Mouse (Mus musculus): ENCODE data around the gene Kcnj6.

- TF ChIP-seq CTCF (IDR thresholded peaks at IDR 0.05; ENCODE audit: control insufficient read depth, insufficient read depth, insufficient replicate concordance, low read depth, low read length) (no peak), POLR2A (IDR thresholded peaks at IDR 0.05; ENCODE audit: control insufficient read depth, low read depth, low read length) (no peak)
Observed at GRCm38 (mm10) chr16:94720476-94721153, 276.9 kb downstream of the Kcnj6 start.
